ENCODE assay signal across 8 mouse cellular contexts in genomic region chr19:36834532-36835431, GRCm38 (mm10). TPM values are rescaled to one million over a fixed set of nuclear protein-coding genes. Genes with fewer than 3 reads are reported as not detected.
DNase-seq lines count a peak whose midpoint lies in the region; ATAC-seq lines count a peak whose summit lies in the region.

No protein-coding gene starts in this region.

- peak overlapping the region; percentile 97 for H3K27ac ChIP-seq in hindbrain, embryonic 13.5 days
- peak overlapping the region; percentile 95 for H3K27ac ChIP-seq in midbrain, embryonic 16.5 days (ENCODE audit: low read length)

- peak overlapping the region; percentile 99 for H3K9ac ChIP-seq in hindbrain, embryonic 13.5 days
- peak overlapping the region; percentile 95 for H3K9ac ChIP-seq in midbrain, embryonic 16.5 days (ENCODE audit: low read depth, low read length)

- WGBS in hindbrain, embryonic 13.5 days = 0% methylated on average over 42 of the region's 62 CpGs
- under 1% methylated on average over 52 of the region's 62 CpGs for WGBS in midbrain, embryonic 16.5 days

- no peaks in the 10 kb centered on the region for H3K9me3 ChIP-seq in hindbrain, embryonic 13.5 days
- H3K9me3 ChIP-seq in midbrain, embryonic 16.5 days (replicated peaks; ENCODE audit: control insufficient read depth, low read length, poor library complexity, severe bottlenecking) = no peaks in the 10 kb centered on the region

- H3K4me1 ChIP-seq in hindbrain, embryonic 13.5 days (replicated peaks) = peaks cover 39% of the 10 kb centered on the region
- peaks cover 17% of the 10 kb centered on the region for H3K4me1 ChIP-seq in midbrain, embryonic 16.5 days (ENCODE audit: control insufficient read depth, insufficient read depth, low read length)

- ATAC-seq in hindbrain, embryonic 13.5 days (ENCODE audit: low FRiP score) = peak; percentile 59
- ATAC-seq in midbrain, embryonic 16.5 days = no peak

- H3K36me3 ChIP-seq in hindbrain, embryonic 13.5 days = no peaks in the 10 kb centered on the region; the same call in 1 of the 2 replicates
- H3K36me3 ChIP-seq in midbrain, embryonic 16.5 days (ENCODE audit: control insufficient read depth, insufficient read depth, low read length) = 0 out of 2 replicates have a peak, but pooled peaks cover 2% of the 10 kb centered on the region

- DNase-seq in adrenal gland, adult (ENCODE audit: inconsistent age in 2 of 2, low spot score in 1 of 2) = peak; percentile 27 to 82
- DNase-seq in adrenal gland, adult 8-10 months = no peak
- DNase-seq in adipocyte (ENCODE audit: low spot score) (peak; percentile 76), liver (peak; percentile 73)
- peak; percentile 73 for DNase-seq in fat pad, adult 2 months (ENCODE audit: extremely low read depth, low read depth, low spot score)
- peak; percentile 66 for DNase-seq in testis, postnatal 10 days (ENCODE audit: low spot score)

- peak overlapping the region; percentile 88 for H3K4me2 ChIP-seq in hindbrain, embryonic 13.5 days
- peak overlapping the region; percentile 77 for H3K4me2 ChIP-seq in midbrain, embryonic 16.5 days (ENCODE audit: low read length)

- peak overlapping the region; percentile 97 for H3K4me3 ChIP-seq in hindbrain, embryonic 13.5 days
- peak overlapping the region; percentile 83 for H3K4me3 ChIP-seq in midbrain, embryonic 16.5 days (ENCODE audit: low read depth, low read length)

- no peaks in the 10 kb centered on the region for H3K27me3 ChIP-seq in hindbrain, embryonic 13.5 days
- no peaks in the 10 kb centered on the region for H3K27me3 ChIP-seq in midbrain, embryonic 16.5 days (ENCODE audit: control insufficient read depth, insufficient read depth, low read depth, low read length)

RNA-seq across cellular contexts. Expression of gene Tnks2, which starts 0.8 kb away (rescaled TPM):
- total RNA-seq in adrenal gland, adult 8-10 months (2022) = 100 to 1,000 TPM in 3 of 4 experiments, 10 to 100 TPM in 1; 99.2 to 117 (median 106) TPM
- 52.4 and 54.9 TPM in 2 replicates for polyA plus RNA-seq in hindbrain, embryonic 13.5 days (2015; fragmentation: Nextera tagmentation; extraction: Ambion mirVana)
- polyA plus RNA-seq in midbrain, embryonic 16.5 days (2015; fragmentation: Nextera tagmentation; extraction: Ambion mirVana) = 42.4 and 45.4 TPM in 2 replicates
